Mouse (Mus musculus) liver, embryonic 14.5 days (tissue): ENCODE data around the gene Chst11. TPM values are rescaled to one million over a fixed set of nuclear protein-coding genes. Genes with fewer than 3 reads are reported as not detected.
A peak's percentile ranks its signal among the peaks of the same experiment; 100 is the strongest.

Experiments used
- ATAC-seq: fragments of 200-750 bp; cut with Nextera tagmentation; 2 replicates; pipeline ENCODE4 v1.8.0; 2017; ENCODE audit warnings: moderate number of reproducible peaks, mild to moderate bottlenecking, moderate library complexity; ENCODE audit not compliant: insufficient read depth
- DNase-seq, 3 experiments: peaks; one replicate each; pipeline ENCODE4 v3.0.0-alpha.2; 2012 to 2013; ENCODE audit warnings: low read depth in 3 of 3, low spot score in 3 of 3
- H3K27ac ChIP-seq: fragments of 300-500 bp; sonication (generic); 2 replicates; pipeline ENCODE4 v1.5.1; 2014; ENCODE audit warnings: moderate library complexity, mild to moderate bottlenecking, control low read depth, inconsistent platforms
- H3K27me3 ChIP-seq: fragments of 300-500 bp; sonication (generic); 2 replicates; pipeline ENCODE4 v1.6.1; 2014; ENCODE audit warnings: mild to moderate bottlenecking, low read length, moderate library complexity; ENCODE audit not compliant: control insufficient read depth, insufficient read depth
- H3K36me3 ChIP-seq: fragments of 300-500 bp; sonication (generic); replicated peaks from 2 replicates; pipeline ENCODE4 v1.6.1; 2014; ENCODE audit warnings: low read depth; ENCODE audit not compliant: control insufficient read depth, insufficient read depth
- H3K4me1 ChIP-seq, 2 experiments: fragments of 200-500 bp in 1 of 2; fragments of 300-500 bp in 1 of 2; sonication (generic) in 1 of 2; replicated peaks; 2 replicates each; pipeline ENCODE4 v1.6.1; 2012 to 2014; ENCODE audit warnings: antibody characterized with exemption in 1 of 2, inconsistent platforms in 1 of 2, low read length in 1 of 2; ENCODE audit not compliant: control insufficient read depth in 2 of 2, insufficient read depth in 2 of 2
- H3K4me2 ChIP-seq: fragments of 300-500 bp; sonication (generic); 2 replicates; pipeline ENCODE4 v1.6.1; 2014; ENCODE audit warnings: low read depth, mild to moderate bottlenecking, control low read depth, moderate library complexity
- H3K4me3 ChIP-seq, 2 experiments: fragments of 200-500 bp in 1 of 2; fragments of 300-500 bp in 1 of 2; sonication (generic) in 1 of 2; 2 replicates each; pipeline ENCODE4 v1.5.1; 2012 to 2014; ENCODE audit warnings: low read depth in 2 of 2, low read length in 2 of 2, mild to moderate bottlenecking in 2 of 2, control low read depth in 1 of 2, inconsistent platforms in 1 of 2, moderate library complexity in 1 of 2; ENCODE audit not compliant: insufficient read depth in 1 of 2
- H3K9ac ChIP-seq: fragments of 300-500 bp; sonication (generic); replicated peaks from 2 replicates; pipeline ENCODE4 v1.6.1; 2014; ENCODE audit warnings: mild to moderate bottlenecking, control low read depth, moderate library complexity
- H3K9me3 ChIP-seq: fragments of 300-500 bp; sonication (generic); 2 replicates; pipeline ENCODE4 v1.6.1; 2016; ENCODE audit warnings: low read length, mixed read lengths; ENCODE audit not compliant: control insufficient read depth
- CTCF ChIP-seq: IDR thresholded peaks from 2 replicates; pipeline ENCODE4 v1.5.1; 2016; ENCODE audit warnings: antibody characterized with exemption, low read depth, control low read depth
- EP300 ChIP-seq: IDR thresholded peaks from 2 replicates; pipeline ENCODE4 v1.6.1; 2016; ENCODE audit warnings: antibody characterized with exemption, low read depth
- WGBS: fragments of 180-500 bp; shearing (Covaris S2); extraction: QIAGEN DNeasy Blood & Tissue Kit; methylation state at CpG from one replicate; pipeline ENCODE4 v1.1.7; 2014; ENCODE audit not compliant: insufficient replicate concordance; 5-methylcytosine and 5-hydroxymethylcytosine counted together
- polyA plus RNA-seq, 2 experiments: library from polyadenylated mRNA; depleted of rRNA in 1 of 2; stranded (reverse) in 1 of 2; unstranded in 1 of 2; fragments of >200 nt; fragmentation: Nextera tagmentation in 1 of 2; extraction: Ambion mirVana in 1 of 2; gene quantifications; 2 replicates each; pipeline versions ENCODE4 v1.2.1 to v1.2.3; 2012 to 2014

The Chst11 gene
- polyA plus RNA-seq, 2 experiments, result 1.8 to 5.2 TPM

DNA sequence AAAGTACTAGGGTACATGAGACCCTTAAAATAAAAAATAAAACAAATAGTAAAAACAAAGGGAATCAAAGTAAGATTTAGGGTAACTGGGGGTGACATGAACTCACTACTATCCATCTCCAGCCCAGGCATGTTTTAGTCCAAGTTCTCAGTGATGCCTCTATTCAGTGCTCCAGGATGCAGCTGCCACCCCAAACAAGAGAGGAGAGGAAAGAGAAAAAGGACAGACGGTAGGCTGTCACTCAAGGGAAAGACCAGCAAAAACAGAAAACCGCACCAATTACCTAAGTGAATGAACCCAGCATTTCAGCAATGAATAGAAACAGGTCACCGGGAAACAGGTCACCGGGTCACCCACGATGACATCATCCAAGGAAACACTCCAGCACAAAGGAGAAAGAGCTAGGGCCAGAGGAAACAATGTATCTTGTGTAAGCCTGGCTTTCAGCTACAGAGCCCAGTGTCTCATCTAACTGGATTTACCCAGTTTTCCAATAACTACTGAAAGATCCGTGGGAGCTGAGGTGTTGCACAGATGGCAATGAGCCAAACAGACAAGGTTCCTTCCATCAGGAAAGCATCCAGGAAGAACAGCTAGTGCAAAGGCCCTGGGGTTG, 225.8 kb downstream of the Chst11 start:
- no peak for ATAC-seq
- 30% methylated on average over 6 of the region's 6 CpGs for WGBS

GRCm38 (mm10) chr10:83212618-83213017, 227.3 kb downstream of the Chst11 start:
- Histone ChIP-seq H3K9me3 (no peaks in the 10 kb centered on the region), H3K36me3 (no peaks in the 10 kb centered on the region), H3K9ac (no peak overlapping the region), H3K4me1 (no peaks in the 10 kb centered on the region), H3K27me3 (no peaks in the 10 kb centered on the region), H3K4me3 (no peak overlapping the region), H3K27ac (no peak overlapping the region), H3K4me2 (no peak overlapping the region)
- DNase-seq (no peak), ATAC-seq (no peak)
- no peak for TF ChIP-seq EP300
- no peak for TF ChIP-seq CTCF
- 78% methylated on average over 4 of the region's 4 CpGs for WGBS

More for the DNA sequence above, 225.8 kb downstream of the Chst11 start:
- Histone ChIP-seq H3K36me3 (no peaks in the 10 kb centered on the region), H3K9me3 (no peaks in the 10 kb centered on the region), H3K4me3 (no peak overlapping the region), H3K4me1 (no peaks in the 10 kb centered on the region), H3K4me2 (no peak overlapping the region), H3K9ac (no peak overlapping the region), H3K27ac (no peak overlapping the region), H3K27me3 (no peaks in the 10 kb centered on the region)
- no peak for TF ChIP-seq CTCF
- no peak for TF ChIP-seq EP300
- no peak for DNase-seq

DNA sequence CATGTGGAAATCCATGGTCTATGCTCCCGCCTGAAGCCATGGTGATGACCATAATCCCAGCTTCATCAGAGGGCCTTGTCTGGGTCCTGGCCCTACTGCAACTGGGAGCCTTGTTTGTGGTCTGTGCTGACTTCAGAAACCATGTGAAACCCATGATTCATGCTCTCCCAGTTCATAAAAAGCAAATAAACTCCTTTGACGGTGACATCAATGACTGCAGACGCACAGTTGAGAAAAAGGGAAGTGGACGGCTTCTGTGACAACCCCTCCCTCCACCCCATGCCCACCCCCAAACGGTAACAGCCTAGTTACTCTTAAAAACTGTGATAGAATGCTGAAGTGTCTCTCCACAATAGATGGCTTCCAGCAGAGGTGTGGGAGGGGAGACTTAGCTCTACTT, 230.3 kb downstream of the Chst11 start:
- no peaks in the 10 kb centered on the region for H3K36me3 ChIP-seq
- no peaks in the 10 kb centered on the region for H3K27me3 ChIP-seq
- no peak overlapping the region for H3K4me2 ChIP-seq

DNA sequence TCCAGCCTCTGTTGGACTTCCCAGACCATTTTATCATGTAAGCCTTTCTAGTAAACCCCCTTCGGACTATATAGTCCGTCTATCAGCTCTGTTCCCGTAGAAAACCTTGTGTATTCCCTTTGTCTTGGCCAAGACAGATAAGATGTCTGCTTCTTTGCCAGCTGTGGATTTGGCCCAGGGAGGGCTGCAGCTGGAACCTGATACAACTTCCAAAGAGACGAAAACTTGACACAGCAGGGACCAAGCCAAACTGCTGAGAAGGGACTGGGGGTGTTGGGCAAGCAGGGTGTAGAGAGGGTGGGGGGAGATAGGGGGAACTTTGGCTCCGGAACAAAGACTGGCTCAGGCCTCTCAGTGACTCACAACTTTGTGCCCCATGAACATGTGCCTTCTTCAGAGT, 232.0 kb downstream of the Chst11 start:
- Histone ChIP-seq H3K9me3 (no peaks in the 10 kb centered on the region), H3K27me3 (no peaks in the 10 kb centered on the region), H3K4me3 (no peak overlapping the region), H3K4me1 (no peaks in the 10 kb centered on the region), H3K9ac (no peak overlapping the region), H3K27ac (no peak overlapping the region), H3K4me2 (no peak overlapping the region), H3K36me3 (no peaks in the 10 kb centered on the region)
- 48% methylated on average over 5 of the region's 5 CpGs for WGBS
- ATAC-seq, result no peak
- no peak for DNase-seq
- TF ChIP-seq EP300 (no peak), CTCF (no peak)

More for the DNA sequence above, 230.3 kb downstream of the Chst11 start:
- DNase-seq (peak in 1 of 3 experiments; percentile 11), ATAC-seq (no peak)
- 26% methylated on average over 5 of the region's 5 CpGs for WGBS
- TF ChIP-seq EP300 (no peak), CTCF (no peak)
- H3K4me1 ChIP-seq, result no peaks in the 10 kb centered on the region
- H3K4me3 ChIP-seq, result no peak overlapping the region
- no peaks in the 10 kb centered on the region for H3K9me3 ChIP-seq
- H3K9ac ChIP-seq, result no peak overlapping the region
- H3K27ac ChIP-seq, result no peak overlapping the region

- no peak overlapping the region for H3K4me2 ChIP-seq
- H3K36me3 ChIP-seq, result no peaks in the 10 kb centered on the region
- WGBS, result 31% methylated on average over 2 of the region's 2 CpGs
- DNase-seq (no peak), ATAC-seq (no peak)
- H3K4me1 ChIP-seq, result no peaks in the 10 kb centered on the region
- TF ChIP-seq EP300 (no peak), CTCF (no peak)
- H3K27me3 ChIP-seq, result no peaks in the 10 kb centered on the region
- H3K27ac ChIP-seq, result no peak overlapping the region
- H3K4me3 ChIP-seq, result no peak overlapping the region
- no peaks in the 10 kb centered on the region for H3K9me3 ChIP-seq
- no peak overlapping the region for H3K9ac ChIP-seq
Measured at GRCm38 (mm10) chr10:83218778-83219177, 233.5 kb downstream of the Chst11 start.
